9 mouse cellular contexts compared by ENCODE assay signal in genomic region chr4:135870227-135871023, GRCm38 (mm10). TPM values are rescaled to one million over a fixed set of nuclear protein-coding genes. Genes with fewer than 3 reads are reported as not detected.
A peak's percentile ranks its signal among the peaks of the same experiment; 100 is the strongest.
DNase-seq lines count a peak whose midpoint lies in the region; ATAC-seq and TF ChIP-seq lines count a peak whose summit lies in the region.
"Had no signal": no experiment of that assay in that cellular context is flagged by ENCODE, and none has a peak within 500 bp of the region (broad histone marks: within the 10 kb centered on the region; RNA-seq: fewer than 3 reads in every experiment).

No protein-coding gene starts in this region.

- H3K27ac ChIP-seq in heart, embryonic 11.5 days (ENCODE audit: low read depth, low read length), result no peak overlapping the region
- 0 out of 2 replicates have a peak overlapping the region, but pooled peaks have one; percentile 21 for H3K27ac ChIP-seq in testis, adult 2 months (ENCODE audit: control insufficient read depth, insufficient read depth, low read depth, low read length)
- H3K27ac ChIP-seq in liver, embryonic 14.5 days, result no peak overlapping the region; the same call in 1 of the 2 replicates

- WGBS in heart, embryonic 11.5 days (ENCODE audit: insufficient replicate concordance), result 69% methylated on average over 2 of the region's 2 CpGs
- WGBS in liver, embryonic 14.5 days (ENCODE audit: insufficient replicate concordance), result 44% methylated on average over 2 of the region's 2 CpGs

- ATAC-seq in heart, embryonic 11.5 days (replicated peaks; ENCODE audit: insufficient number of reproducible peaks, low FRiP score, low TSS enrichment), result no peak
- no peak for ATAC-seq in liver, embryonic 14.5 days (ENCODE audit: insufficient read depth)
- no peak for ATAC-seq in granulocyte monocyte progenitor cell, adult 5-6 weeks (replicated peaks; ENCODE audit: poor library complexity, severe bottlenecking)

- TF ChIP-seq EP300 in liver, embryonic 14.5 days (IDR thresholded peaks at IDR 0.05; ENCODE audit: low read depth), result no peak

- peaks cover 23% of the 10 kb centered on the region for H3K4me1 ChIP-seq in heart, embryonic 11.5 days (ENCODE audit: control insufficient read depth, insufficient read depth, low read length)
- peaks cover 6% of the 10 kb centered on the region for H3K4me1 ChIP-seq in testis, adult 2 months (ENCODE audit: control insufficient read depth, insufficient read depth, low read length)
- H3K4me1 ChIP-seq in liver, embryonic 14.5 days (replicated peaks; ENCODE audit: control insufficient read depth in 2 of 2, insufficient read depth in 2 of 2, low read length in 1 of 2), result peaks cover 15 to 22% of the 10 kb centered on the region in 2 experiments

- intact Hi-C loops in heart, postnatal 25 days (cut with DNase I), result loop anchor here (10.0 kb wide), 1 partner anchor 166 kb away; no protein-coding TSS in a partner anchor

- peak overlapping the region; percentile 12 for H3K4me2 ChIP-seq in heart, embryonic 11.5 days
- H3K4me2 ChIP-seq in liver, embryonic 14.5 days (ENCODE audit: low read depth), result peak overlapping the region; percentile 28

- no peaks in the 10 kb centered on the region for H3K27me3 ChIP-seq in heart, embryonic 11.5 days (ENCODE audit: control insufficient read depth, insufficient read depth, low read length)
- no peaks in the 10 kb centered on the region for H3K27me3 ChIP-seq in testis, adult 2 months (ENCODE audit: control insufficient read depth, insufficient read depth, low read length)
- H3K27me3 ChIP-seq in liver, embryonic 14.5 days (ENCODE audit: control insufficient read depth, insufficient read depth, low read length), result no peaks in the 10 kb centered on the region

- no peak for TF ChIP-seq POLR2A in testis, adult 2 months (IDR thresholded peaks at IDR 0.05; ENCODE audit: control insufficient read depth, low read depth, low read length)

- DNase-seq in heart, postnatal 25 days (ENCODE audit: low spot score), result no peak
- no peak for DNase-seq in testis, postnatal 10 days (ENCODE audit: low spot score)
- DNase-seq in liver, embryonic 14.5 days (ENCODE audit: low read depth in 3 of 3, low spot score in 3 of 3), result no peak
- DNase-seq in cerebellum, adult 11-12 months, result no peak
- no peak for DNase-seq in thymus, postnatal 4 days
- DNase-seq: adrenal gland, postnatal 10 days had no signal

- no peaks in the 10 kb centered on the region for H3K9me3 ChIP-seq in heart, embryonic 11.5 days (replicated peaks; ENCODE audit: control insufficient read depth, low read length)
- no peaks in the 10 kb centered on the region for H3K9me3 ChIP-seq in liver, embryonic 14.5 days (ENCODE audit: control insufficient read depth, low read length)

- no peak for TF ChIP-seq CTCF in testis, adult 2 months (IDR thresholded peaks at IDR 0.05; ENCODE audit: control insufficient read depth, insufficient read depth, insufficient replicate concordance, low read depth, low read length)
- no peak for TF ChIP-seq CTCF in liver, embryonic 14.5 days (IDR thresholded peaks at IDR 0.05; ENCODE audit: low read depth)

- no peak overlapping the region for H3K4me3 ChIP-seq in heart, embryonic 11.5 days (ENCODE audit: low read depth, low read length)
- H3K4me3 ChIP-seq in testis, adult 2 months (ENCODE audit: control insufficient read depth, low read depth, low read length), result peak overlapping the region; percentile 29; the same call in 1 of the 2 replicates
- H3K4me3 ChIP-seq in liver, embryonic 14.5 days (ENCODE audit: insufficient read depth in 1 of 2, low read depth in 2 of 2, low read length in 2 of 2), result no peak overlapping the region

- peaks cover 14% of the 10 kb centered on the region for H3K36me3 ChIP-seq in heart, embryonic 11.5 days (ENCODE audit: control insufficient read depth, insufficient read depth, low read length)
- peaks cover 3% of the 10 kb centered on the region for H3K36me3 ChIP-seq in testis, adult 2 months (ENCODE audit: control insufficient read depth, insufficient read depth, low read length)
- H3K36me3 ChIP-seq in liver, embryonic 14.5 days (replicated peaks; ENCODE audit: control insufficient read depth, insufficient read depth, low read depth), result peaks cover 45% of the 10 kb centered on the region

- H3K9ac ChIP-seq in heart, embryonic 11.5 days (ENCODE audit: low read depth, low read length), result no peak overlapping the region
- H3K9ac ChIP-seq in liver, embryonic 14.5 days (replicated peaks), result no peak overlapping the region

RNA-seq across cellular contexts. Expression of gene Pnrc2, which starts 3.2 kb away (rescaled TPM):
- 138 and 144 TPM in 2 replicates for polyA plus RNA-seq in heart, embryonic 11.5 days (2014; fragmentation: Nextera tagmentation; extraction: Ambion mirVana)
- total RNA-seq in heart, postnatal 25 days (2021), result 10 to 100 TPM; 57.7 to 67.0 TPM
- polyA plus RNA-seq in testis, adult 2 months (2012; rRNA removed), result 6.4 and 7.4 TPM in 2 replicates
- 25.4 and 43.4 TPM in 2 replicates for polyA plus RNA-seq in liver, embryonic 14.5 days (2012; rRNA removed)
- polyA plus RNA-seq in liver, embryonic 14.5 days (2014; fragmentation: Nextera tagmentation; extraction: Ambion mirVana), result 80.2 and 81.9 TPM in 2 replicates
- 65.4 and 67.9 TPM in 2 replicates for total RNA-seq in granulocyte monocyte progenitor cell, adult 5-6 weeks (2014; fragmentation: Nextera tagmentation)
- 159 and 192 TPM in 2 replicates for total RNA-seq in granulocyte monocyte progenitor cell, adult 5-6 weeks (2017)

RNA-seq across cellular contexts. Expression of gene Srsf10, which starts 14.9 kb away (rescaled TPM):
- 191 and 202 TPM in 2 replicates for polyA plus RNA-seq in heart, embryonic 11.5 days (2014; fragmentation: Nextera tagmentation; extraction: Ambion mirVana)
- total RNA-seq in heart, postnatal 25 days (2021), result 10 to 100 TPM; 41.7 to 47.7 TPM
- polyA plus RNA-seq in testis, adult 2 months (2012; rRNA removed), result 72.8 and 76.8 TPM in 2 replicates
- 33.2 and 49.6 TPM in 2 replicates for polyA plus RNA-seq in liver, embryonic 14.5 days (2012; rRNA removed)
- polyA plus RNA-seq in liver, embryonic 14.5 days (2014; fragmentation: Nextera tagmentation; extraction: Ambion mirVana), result 108 and 110 TPM in 2 replicates
- total RNA-seq in granulocyte monocyte progenitor cell, adult 5-6 weeks (2014; fragmentation: Nextera tagmentation), result 140 TPM in 2 replicates
- 191 and 201 TPM in 2 replicates for total RNA-seq in granulocyte monocyte progenitor cell, adult 5-6 weeks (2017)

RNA-seq across cellular contexts. Expression of gene Cnr2, which starts 24.8 kb away (rescaled TPM):
- 0.25 and 0.73 TPM in 2 replicates for polyA plus RNA-seq in heart, embryonic 11.5 days (2014; fragmentation: Nextera tagmentation; extraction: Ambion mirVana)
- total RNA-seq in heart, postnatal 25 days (2021), result under 1 TPM; 0.34 to 0.36 TPM
- 0.38 and 0.51 TPM in 2 replicates for polyA plus RNA-seq in testis, adult 2 months (2012; rRNA removed)
- 1.6 and 2.1 TPM in 2 replicates for polyA plus RNA-seq in liver, embryonic 14.5 days (2012; rRNA removed)
- polyA plus RNA-seq in liver, embryonic 14.5 days (2014; fragmentation: Nextera tagmentation; extraction: Ambion mirVana), result 2.3 and 2.5 TPM in 2 replicates
- total RNA-seq in granulocyte monocyte progenitor cell, adult 5-6 weeks (2014; fragmentation: Nextera tagmentation), result 4.5 and 6.0 TPM in 2 replicates
- 4.0 and 5.1 TPM in 2 replicates for total RNA-seq in granulocyte monocyte progenitor cell, adult 5-6 weeks (2017)

RNA-seq across cellular contexts. Expression of gene Fuca1, which starts 50.1 kb away (rescaled TPM):
- 42.4 and 46.5 TPM in 2 replicates for polyA plus RNA-seq in heart, embryonic 11.5 days (2014; fragmentation: Nextera tagmentation; extraction: Ambion mirVana)
- total RNA-seq in heart, postnatal 25 days (2021), result 10 to 100 TPM; 27.4 to 29.0 TPM
- 76.9 and 84.0 TPM in 2 replicates for polyA plus RNA-seq in testis, adult 2 months (2012; rRNA removed)
- 8.8 and 12.0 TPM in 2 replicates for polyA plus RNA-seq in liver, embryonic 14.5 days (2012; rRNA removed)
- 19.0 and 23.6 TPM in 2 replicates for polyA plus RNA-seq in liver, embryonic 14.5 days (2014; fragmentation: Nextera tagmentation; extraction: Ambion mirVana)
- total RNA-seq in granulocyte monocyte progenitor cell, adult 5-6 weeks (2014; fragmentation: Nextera tagmentation), result 62.1 and 116 TPM in 2 replicates
- 68.2 and 68.6 TPM in 2 replicates for total RNA-seq in granulocyte monocyte progenitor cell, adult 5-6 weeks (2017)
